Mouse (Mus musculus): ENCODE results near the gene Asl. TPM values are rescaled to one million over a fixed set of nuclear protein-coding genes. Genes with fewer than 3 reads are reported as not detected.

The Asl gene
- polyA plus RNA-seq, 1 experiment = 27.3 TPM

DNA sequence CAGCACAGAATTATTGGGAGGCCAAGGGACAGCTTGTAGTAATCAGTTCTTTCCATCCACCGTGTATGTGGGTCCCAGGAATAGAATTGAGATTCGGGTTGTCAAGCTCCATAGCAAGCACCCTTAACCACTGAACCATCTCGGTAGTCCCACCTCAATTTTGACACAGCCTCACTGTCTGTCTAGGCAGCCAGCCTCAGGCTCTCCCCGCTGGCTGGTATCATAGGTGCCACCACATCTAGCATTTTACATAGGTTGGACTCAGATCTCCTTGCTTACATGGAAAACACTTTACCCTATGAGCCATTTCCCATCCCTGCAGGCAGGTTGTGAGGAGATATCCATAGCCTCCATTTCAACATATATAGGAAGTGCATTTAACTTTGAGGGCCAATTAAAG, 54.7 kb downstream of the Asl start:
- no peak for DNase-seq
- no peak overlapping the region for H3K4me3 ChIP-seq (replicated peaks; ENCODE audit: extremely low read depth, low read depth, low read length)
- H3K4me1 ChIP-seq (ENCODE audit: control insufficient read depth, insufficient read depth, low read length) = no peaks in the 10 kb centered on the region
- 86% methylated on average over 4 of the region's 4 CpGs for WGBS
- TF ChIP-seq POLR2A (IDR thresholded peaks at IDR 0.05; ENCODE audit: borderline replicate concordance, extremely low read depth, low read depth, low read length) (no peak), CTCF (IDR thresholded peaks at IDR 0.05; ENCODE audit: insufficient read depth, low read length) (no peak)

- WGBS = 77% methylated on average over 4 of the region's 4 CpGs
- no peaks in the 10 kb centered on the region for H3K4me1 ChIP-seq (ENCODE audit: control insufficient read depth, insufficient read depth, low read length)
- DNase-seq = no peak
- TF ChIP-seq POLR2A (IDR thresholded peaks at IDR 0.05; ENCODE audit: borderline replicate concordance, extremely low read depth, low read depth, low read length) = no peak
- TF ChIP-seq CTCF (IDR thresholded peaks at IDR 0.05; ENCODE audit: insufficient read depth, low read length) = no peak
- no peak overlapping the region for H3K4me3 ChIP-seq (replicated peaks; ENCODE audit: extremely low read depth, low read depth, low read length)
Observed at GRCm38 (mm10) chr5:129971491-129971890, 57.6 kb downstream of the Asl start.

- Histone ChIP-seq H3K4me3 (replicated peaks; ENCODE audit: extremely low read depth, low read depth, low read length) (no peak overlapping the region), H3K4me1 (ENCODE audit: control insufficient read depth, insufficient read depth, low read length) (no peaks in the 10 kb centered on the region)
- TF ChIP-seq CTCF (IDR thresholded peaks at IDR 0.05; ENCODE audit: insufficient read depth, low read length) (no peak), POLR2A (IDR thresholded peaks at IDR 0.05; ENCODE audit: borderline replicate concordance, extremely low read depth, low read depth, low read length) (no peak)
- 73% methylated on average over 7 of the region's 7 CpGs for WGBS
- no peak for DNase-seq
Observed at GRCm38 (mm10) chr5:129968417-129968816, 60.6 kb downstream of the Asl start.

DNA sequence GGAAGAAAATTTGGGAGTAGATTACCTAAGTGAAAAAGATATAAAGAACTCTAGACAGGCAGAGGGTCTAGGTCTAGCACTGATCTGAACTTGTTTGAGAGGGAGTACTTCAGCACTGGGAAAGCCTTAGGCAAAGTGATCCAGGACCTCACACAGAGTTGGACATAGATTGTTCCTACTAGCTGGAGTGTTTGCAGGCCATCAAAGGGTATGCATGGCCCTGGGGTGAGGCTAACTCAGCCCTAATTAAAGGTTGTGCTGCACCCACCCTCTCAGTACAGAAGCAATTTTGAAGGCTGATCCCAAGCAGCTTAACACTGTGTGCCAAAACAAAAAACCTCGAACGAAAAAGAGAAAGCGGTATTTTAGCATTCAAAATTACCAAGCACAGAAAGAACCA, 62.6 kb downstream of the Asl start:
- Histone ChIP-seq H3K4me1 (ENCODE audit: control insufficient read depth, insufficient read depth, low read length) (no peaks in the 10 kb centered on the region), H3K4me3 (replicated peaks; ENCODE audit: extremely low read depth, low read depth, low read length) (no peak overlapping the region)
- no peak for DNase-seq
- TF ChIP-seq POLR2A (IDR thresholded peaks at IDR 0.05; ENCODE audit: borderline replicate concordance, extremely low read depth, low read depth, low read length) = no peak
- no peak for TF ChIP-seq CTCF (IDR thresholded peaks at IDR 0.05; ENCODE audit: insufficient read depth, low read length)
- 86% methylated on average over 3 of the region's 3 CpGs for WGBS

DNA sequence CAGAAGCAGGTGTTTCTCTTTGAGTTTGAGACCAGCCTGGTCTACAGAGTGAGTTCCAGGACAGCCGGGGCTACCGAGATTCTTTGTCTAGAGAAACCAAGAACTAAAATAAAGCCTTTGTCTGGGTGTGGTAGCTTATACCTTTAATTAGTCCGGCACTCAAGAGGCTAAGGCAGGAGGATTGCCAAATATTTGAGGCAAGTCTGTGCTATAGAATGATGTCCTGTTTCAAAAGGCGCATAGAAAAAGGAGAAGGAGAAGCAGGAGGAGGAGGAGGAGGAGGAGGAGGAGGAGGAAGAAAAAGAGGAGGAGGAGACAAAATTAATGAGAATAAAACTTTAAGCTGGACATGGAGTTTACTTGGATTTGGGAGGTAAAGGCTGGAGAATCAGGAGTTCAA, 65.8 kb downstream of the Asl start:
- WGBS = 51% methylated on average over 4 of the region's 4 CpGs
- no peak for TF ChIP-seq CTCF (IDR thresholded peaks at IDR 0.05; ENCODE audit: insufficient read depth, low read length)
- TF ChIP-seq POLR2A (IDR thresholded peaks at IDR 0.05; ENCODE audit: borderline replicate concordance, extremely low read depth, low read depth, low read length) = no peak
- no peak for DNase-seq

More for the DNA sequence above, 65.8 kb downstream of the Asl start:
- no peaks in the 10 kb centered on the region for H3K4me1 ChIP-seq (ENCODE audit: control insufficient read depth, insufficient read depth, low read length)
- H3K4me3 ChIP-seq (replicated peaks; ENCODE audit: extremely low read depth, low read depth, low read length) = no peak overlapping the region

Other genes with a start within 250 kb of the Asl start
- gene Psph, start 241.8 kb downstream of the Asl start, polyA plus RNA-seq (2012; rRNA removed) = 12.9 and 13.5 TPM in 2 replicates
- 14.3 and 17.3 TPM in 2 replicates for gene Sumf2, start 182.3 kb downstream of the Asl start, polyA plus RNA-seq (2012; rRNA removed)
- 686 and 760 TPM in 2 replicates for gene Chchd2, start 141.8 kb downstream of the Asl start, polyA plus RNA-seq (2012; rRNA removed)
- 0.95 and 1.3 TPM in 2 replicates for gene Zbed5, start 133.5 kb downstream of the Asl start, polyA plus RNA-seq (2012; rRNA removed)
- 2.4 and 6.9 TPM in 2 replicates for gene Phkg1, start 130.7 kb downstream of the Asl start, polyA plus RNA-seq (2012; rRNA removed)
- 6.4 and 10.4 TPM in 2 replicates for gene Nupr1l, start 120.7 kb downstream of the Asl start, polyA plus RNA-seq (2012; rRNA removed)
- gene Vkorc1l1, start 87.3 kb downstream of the Asl start, polyA plus RNA-seq (2012; rRNA removed) = 9.7 and 19.5 TPM in 2 replicates
- gene Gusb, start 26.2 kb downstream of the Asl start, polyA plus RNA-seq (2012; rRNA removed) = 39.0 and 44.8 TPM in 2 replicates
- 9.4 and 12.9 TPM in 2 replicates for gene Crcp, start within 50 bp of the Asl start, polyA plus RNA-seq (2012; rRNA removed)
- gene Tpst1, start 44.1 kb upstream of the Asl start, polyA plus RNA-seq (2012; rRNA removed) = 24.4 and 24.5 TPM in 2 replicates
- 11.2 and 12.0 TPM in 2 replicates for gene Kctd7, start 115.6 kb upstream of the Asl start, polyA plus RNA-seq (2012; rRNA removed)
- gene Rabgef1, start 142.6 kb upstream of the Asl start, polyA plus RNA-seq (2012; rRNA removed) = 24.3 and 32.2 TPM in 2 replicates
- gene Tmem248, start 187.8 kb upstream of the Asl start, polyA plus RNA-seq (2012; rRNA removed) = 44.9 and 46.4 TPM in 2 replicates
- 41.9 and 45.4 TPM in 2 replicates for gene Sbds, start 226.3 kb upstream of the Asl start, polyA plus RNA-seq (2012; rRNA removed)
- 7.0 and 8.0 TPM in 2 replicates for gene Tyw1, start 226.4 kb upstream of the Asl start, polyA plus RNA-seq (2012; rRNA removed)

Data from lung, adult 2 months (tissue).